Comparison of ENCODE assay signal across 13 mouse cellular contexts in the genomic region with DNA sequence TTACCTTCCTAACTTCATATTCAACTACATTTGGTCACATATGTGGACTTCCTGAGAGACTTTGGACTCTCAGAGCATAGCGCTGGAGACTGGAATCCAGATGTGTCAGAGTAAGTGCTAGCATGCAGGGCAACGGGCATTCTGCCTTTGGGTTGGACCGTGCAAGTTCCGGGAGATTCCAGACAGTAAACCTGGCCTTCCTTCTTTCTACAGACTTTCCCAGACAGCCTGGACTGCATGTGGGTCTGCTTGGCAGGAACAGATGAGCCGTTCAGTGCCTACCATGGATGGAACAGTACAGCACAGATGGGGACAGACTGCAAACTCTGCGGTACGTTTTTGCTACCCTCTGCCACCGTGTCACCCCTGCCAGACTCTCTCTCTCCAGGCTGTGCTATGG.
DNase-seq lines count a peak whose midpoint lies in the region; ATAC-seq and TF ChIP-seq lines count a peak whose summit lies in the region.
"Had no signal": no experiment of that assay in that cellular context is flagged by ENCODE, and none has a peak within 500 bp of the region (broad histone marks: within the 10 kb centered on the region; RNA-seq: fewer than 3 reads in every experiment).

No protein-coding gene starts in this region.

- H3K9me3 ChIP-seq in heart, embryonic 10.5 days: no peaks in the 10 kb centered on the region
- no peaks in the 10 kb centered on the region for H3K9me3 ChIP-seq in stomach, postnatal 0 days (ENCODE audit: control insufficient read depth, low read length)

- ATAC-seq in stomach, postnatal 0 days (ENCODE audit: low FRiP score, low TSS enrichment): peak; percentile 60
- ATAC-seq: activated CD4-positive, CD25-positive, alpha-beta regulatory T cell, adult 4 months; CD4-positive, CD25-positive, alpha-beta regulatory T cell, adult 4 months had no signal

- no peak for TF ChIP-seq EP300 in stomach, postnatal 0 days (optimal IDR thresholded peaks at IDR 0.05)

- H3K27ac ChIP-seq in heart, embryonic 10.5 days: no peak overlapping the region
- no peak overlapping the region for H3K27ac ChIP-seq in layer of hippocampus, adult 2 months
- H3K27ac ChIP-seq in stomach, postnatal 0 days (replicated peaks): peak overlapping the region; percentile 56
- H3K27ac ChIP-seq: gastrocnemius, adult 2 months had no signal

- peaks cover 4% of the 10 kb centered on the region; the same call in 1 of the 2 replicates for H3K27me3 ChIP-seq in heart, embryonic 10.5 days (ENCODE audit: insufficient read depth, poor library complexity, severe bottlenecking)
- H3K27me3 ChIP-seq in stomach, postnatal 0 days (ENCODE audit: control insufficient read depth, insufficient read depth, low read length): no peaks in the 10 kb centered on the region

- peak; percentile 47 for DNase-seq in heart, embryonic 10.5 days (ENCODE audit: low spot score)
- DNase-seq in heart, adult 8-10 months (ENCODE audit: low spot score): no peak
- DNase-seq in testis, postnatal 10 days (ENCODE audit: low spot score): peak; percentile 34
- DNase-seq in testis, postnatal 14 days (ENCODE audit: low spot score): no peak
- DNase-seq in layer of hippocampus, adult 2 months (ENCODE audit: low spot score in 2 of 2): peak; percentile 19 to 29
- DNase-seq in stomach, postnatal 0 days (ENCODE audit: low spot score): peak; percentile 21
- no peak for DNase-seq in adrenal gland, postnatal 4 days (ENCODE audit: low spot score in 2 of 2)
- no peak for DNase-seq in urinary bladder, postnatal 36 days (ENCODE audit: low spot score in 2 of 2)
- DNase-seq: gastrocnemius, adult 2 months; heart, postnatal 36 days; lung, adult 18-20 months had no signal

- no peak overlapping the region for H3K4me2 ChIP-seq in stomach, postnatal 0 days (replicated peaks; ENCODE audit: low read depth)

- no peak for TF ChIP-seq CTCF in layer of hippocampus, adult 2 months (conservative IDR thresholded peaks at IDR 0.05)
- TF ChIP-seq CTCF in stomach, postnatal 0 days (IDR thresholded peaks at IDR 0.05; ENCODE audit: low read depth): no peak

- 84% methylated on average over 8 of the region's 8 CpGs for WGBS in heart, embryonic 10.5 days
- 75% methylated on average over 8 of the region's 8 CpGs for WGBS in stomach, postnatal 0 days

- peaks cover 9% of the 10 kb centered on the region for H3K4me1 ChIP-seq in heart, embryonic 10.5 days
- no peaks in the 10 kb centered on the region for H3K4me1 ChIP-seq in stomach, postnatal 0 days (replicated peaks; ENCODE audit: control insufficient read depth, insufficient read depth)

- no peak overlapping the region for H3K4me3 ChIP-seq in heart, embryonic 10.5 days
- no peak overlapping the region for H3K4me3 ChIP-seq in layer of hippocampus, adult 2 months
- no peak overlapping the region for H3K4me3 ChIP-seq in stomach, postnatal 0 days (ENCODE audit: low read depth, low read length)
- H3K4me3 ChIP-seq: gastrocnemius, adult 2 months had no signal

- no peak overlapping the region for H3K9ac ChIP-seq in stomach, postnatal 0 days (ENCODE audit: low read length)

- H3K36me3 ChIP-seq in heart, embryonic 10.5 days: no peaks in the 10 kb centered on the region
- no peaks in the 10 kb centered on the region for H3K36me3 ChIP-seq in stomach, postnatal 0 days (ENCODE audit: control insufficient read depth, insufficient read depth, low read length)

Comparison
In these comparisons a context has a peak if more than half of its experiments do, and no peak if none do; other contexts are left out.
1. DNase-seq: peak in heart, embryonic 10.5 days (single experiment), testis, postnatal 10 days (single experiment), layer of hippocampus, adult 2 months (2 of 2) and stomach, postnatal 0 days (single experiment); none in heart, adult 8-10 months (single experiment), testis, postnatal 14 days (single experiment), adrenal gland, postnatal 4 days (0 of 2) and urinary bladder, postnatal 36 days (0 of 2).